Mouse (Mus musculus) myocyte (in vitro differentiated cells): ENCODE measurements at regions not wholly inside any gene's neighbourhood (a gene's known extent, or its start where the extent isn't known, plus 50 kb on each side); places are given as distances from the start of the nearest gene placed in this dataset.

ENCODE experiments used
- CEBPB ChIP-seq: IDR thresholded peaks from 2 replicates; pipeline ENCODE4 v1.6.1; 2011; ENCODE audit warnings: mild to moderate bottlenecking, moderate library complexity; ENCODE audit not compliant: poor library complexity, insufficient read depth, severe bottlenecking
- E2F4 ChIP-seq: IDR thresholded peaks from one replicate; pipeline ENCODE4 v1.6.1; 2011; ENCODE audit warnings: mild to moderate bottlenecking, control low read depth, moderate library complexity; ENCODE audit not compliant: insufficient read depth
- MYOD1 ChIP-seq, 3 experiments: IDR thresholded peaks; one replicate each; pipeline ENCODE4 v1.6.1; 2011; ENCODE audit warnings: control low read depth in 2 of 3, low read depth in 2 of 3, mild to moderate bottlenecking in 2 of 3, moderate library complexity in 1 of 3; ENCODE audit not compliant: insufficient read length in 2 of 3, control insufficient read depth in 1 of 3
- MYOG ChIP-seq, 3 experiments: IDR thresholded peaks; one replicate each; pipeline ENCODE4 v1.6.1; 2011; ENCODE audit warnings: control low read depth in 2 of 3, low read depth in 2 of 3, mild to moderate bottlenecking in 2 of 3; ENCODE audit not compliant: insufficient read length in 2 of 3, control insufficient read depth in 1 of 3, insufficient read depth in 1 of 3
- POLR2A ChIP-seq: IDR thresholded peaks from one replicate; pipeline ENCODE4 v1.6.1; 2011; ENCODE audit warnings: low read depth, mild to moderate bottlenecking, control low read depth, moderate library complexity; ENCODE audit not compliant: insufficient read length
- POLR2AphosphoS2 ChIP-seq: IDR thresholded peaks from one replicate; pipeline ENCODE4 v1.6.1; 2011; ENCODE audit warnings: low read depth, control low read depth; ENCODE audit not compliant: insufficient read length
- REST ChIP-seq: IDR thresholded peaks from one replicate; pipeline ENCODE4 v1.6.1; 2011; ENCODE audit warnings: mild to moderate bottlenecking, control low read depth, moderate library complexity; ENCODE audit not compliant: insufficient read depth, insufficient read length
- SRF ChIP-seq: IDR thresholded peaks from one replicate; pipeline ENCODE4 v1.6.1; 2011; ENCODE audit warnings: low read depth; ENCODE audit not compliant: control insufficient read depth, insufficient read length
- TCF12 ChIP-seq: IDR thresholded peaks from one replicate; pipeline ENCODE4 v1.6.1; 2011; ENCODE audit warnings: mild to moderate bottlenecking, control low read depth; ENCODE audit not compliant: poor library complexity, insufficient read depth, severe bottlenecking
- TCF3 ChIP-seq: IDR thresholded peaks from one replicate; pipeline ENCODE4 v1.6.1; 2011; ENCODE audit warnings: low read depth, control low read depth; ENCODE audit not compliant: insufficient read length
- USF1 ChIP-seq: IDR thresholded peaks from one replicate; pipeline ENCODE4 v1.6.1; 2011; ENCODE audit warnings: low read depth, mild to moderate bottlenecking, control low read depth, moderate library complexity

DNA sequence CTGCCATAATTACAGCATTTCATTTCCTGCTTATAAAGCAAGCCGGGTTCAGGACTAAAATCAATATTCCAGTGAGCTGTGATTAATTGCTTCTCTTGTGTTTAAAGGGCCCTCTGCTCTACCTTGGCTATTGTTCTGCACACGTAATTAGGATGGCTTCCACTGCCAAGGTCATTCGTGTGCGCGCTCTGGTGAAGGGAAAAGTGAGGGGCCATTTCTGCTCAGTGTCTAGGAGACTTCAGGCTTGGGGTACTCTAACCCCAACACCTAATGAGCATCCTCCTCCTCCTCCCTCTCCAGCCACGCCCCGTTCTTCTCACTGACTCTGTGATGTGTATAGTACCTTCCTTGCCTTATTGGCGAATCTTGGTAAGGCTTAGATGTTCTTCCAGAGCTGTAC, 53.5 kb upstream of the Cxcl12 start:
- TF ChIP-seq POLR2A = no peak
- TF ChIP-seq POLR2AphosphoS2 = no peak
- no peak for TF ChIP-seq MYOD1 (IDR thresholded peaks at IDR 0.05; ENCODE audit: control insufficient read depth in 1 of 3, insufficient read length in 2 of 3, low read depth in 2 of 3)
- TF ChIP-seq SRF = no peak
- TF ChIP-seq USF1 = no peak
- no peak for TF ChIP-seq E2F4
- TF ChIP-seq TCF3 = no peak
- no peak for TF ChIP-seq MYOG (IDR thresholded peaks at IDR 0.05; ENCODE audit: control insufficient read depth in 1 of 3, insufficient read depth in 1 of 3, insufficient read length in 2 of 3, low read depth in 2 of 3)
- no peak for TF ChIP-seq REST
- TF ChIP-seq TCF12 = no peak
- no peak for TF ChIP-seq CEBPB
